Mouse (Mus musculus): Measurements from ENCODE around the gene Slc5a1. TPM values are rescaled to one million over a fixed set of nuclear protein-coding genes. Genes with fewer than 3 reads are reported as not detected.

The Slc5a1 gene
- total RNA-seq, 2 experiments from 2014 or later: not detected

- no peak for DNase-seq
Observed at GRCm38 (mm10) chr5:33193567-33193966, 89.5 kb downstream of the Slc5a1 start.

GRCm38 (mm10) chr5:33195246-33195852 lies 91.3 kb downstream of the Slc5a1 start:
- no peak for DNase-seq

- no peak for DNase-seq
Observed at GRCm38 (mm10) chr5:33200071-33200470, 96.1 kb downstream of the Slc5a1 start.

- DNase-seq: no peak
Observed at GRCm38 (mm10) chr5:33201697-33202096, 97.7 kb downstream of the Slc5a1 start.

- DNase-seq: no peak
Observed at GRCm38 (mm10) chr5:33202516-33203170, 98.6 kb downstream of the Slc5a1 start.

- DNase-seq: no peak
Observed at GRCm38 (mm10) chr5:33203171-33203565, 99.1 kb downstream of the Slc5a1 start.

- DNase-seq: peak; percentile 85
Observed at GRCm38 (mm10) chr5:33203691-33204242, 99.7 kb downstream of the Slc5a1 start.

GRCm38 (mm10) chr5:33204284-33204683 lies 100.3 kb downstream of the Slc5a1 start:
- no peak for DNase-seq

GRCm38 (mm10) chr5:33206328-33206727 lies 102.3 kb downstream of the Slc5a1 start:
- DNase-seq: no peak

- DNase-seq: no peak
Observed at GRCm38 (mm10) chr5:33207136-33207535, 103.1 kb downstream of the Slc5a1 start.

GRCm38 (mm10) chr5:33208533-33209245 lies 104.7 kb downstream of the Slc5a1 start:
- no peak for DNase-seq

GRCm38 (mm10) chr5:33210515-33210914 lies 106.5 kb downstream of the Slc5a1 start:
- no peak for DNase-seq

- no peak for DNase-seq
Observed at GRCm38 (mm10) chr5:33211254-33211653, 107.2 kb downstream of the Slc5a1 start.

Other genes starting within 250 kb of the Slc5a1 start
- 10 to 100 TPM in 1 of 2 experiments, 1 to 10 TPM in 1; 8.2 to 10.0 TPM for gene Prr14l, start 250.0 kb upstream of the Slc5a1 start, total RNA-seq (2021)
- gene Depdc5, start 240.5 kb upstream of the Slc5a1 start, total RNA-seq (2021): 10 to 100 TPM; 14.2 to 14.5 TPM
- 100 to 1,000 TPM in 1 of 2 experiments, 10 to 100 TPM in 1; 82.0 to 106 TPM for gene Ywhah, start 85.4 kb upstream of the Slc5a1 start, total RNA-seq (2021)
- 10 to 100 TPM; 10.7 to 19.1 TPM for gene Spon2, start 114.2 kb downstream of the Slc5a1 start, total RNA-seq (2021)
- gene Ctbp1, start 170.8 kb downstream of the Slc5a1 start, total RNA-seq (2021): 100 to 1,000 TPM; 206 to 216 TPM
- 10 to 100 TPM; 75.7 to 77.0 TPM for gene Maea, start 231.3 kb downstream of the Slc5a1 start, total RNA-seq (2021)